Mouse (Mus musculus): ENCODE results near the gene Brd2.

DNA sequence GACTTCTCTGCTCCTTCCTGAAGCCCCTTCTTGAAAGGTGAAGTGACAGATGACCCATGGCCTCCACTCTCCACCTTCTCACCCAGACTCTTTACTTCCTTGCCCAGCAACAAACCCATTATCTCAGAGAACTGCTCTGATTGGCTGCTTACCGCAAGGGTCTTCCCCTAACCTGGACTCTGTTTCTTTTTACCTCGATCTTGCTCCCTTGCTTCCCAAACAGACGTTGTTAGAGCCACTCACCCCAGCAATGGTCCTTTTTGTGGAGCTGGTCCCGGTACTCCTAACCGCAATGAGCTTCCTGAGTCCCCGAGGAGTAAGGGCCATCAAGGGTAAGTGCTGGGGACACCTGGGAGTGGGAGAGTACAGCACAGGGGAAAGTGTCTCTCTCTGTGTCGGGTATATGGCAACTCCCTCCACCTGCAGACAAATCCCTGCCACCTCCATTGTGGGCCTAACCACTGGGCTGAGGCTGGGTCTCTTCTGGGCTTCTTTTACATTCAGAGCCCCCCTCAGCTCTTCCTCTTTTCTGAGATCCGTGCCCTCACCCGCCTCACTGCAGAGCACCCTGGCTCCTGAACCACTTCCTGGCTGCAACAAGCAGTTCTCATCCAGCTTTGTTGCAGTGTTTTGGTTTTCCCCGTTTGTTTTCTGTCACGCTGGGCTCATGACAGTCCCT lies 30.1 kb downstream of the Brd2 start, which contains the start of gene H2-Oa:
- no peak for TF ChIP-seq CTCF (IDR thresholded peaks at IDR 0.05; ENCODE audit: low read depth)
- TF ChIP-seq EP300 (IDR thresholded peaks at IDR 0.05; ENCODE audit: low read depth): no peak
